Comparison of ENCODE assay signal across 12 mouse cellular contexts in the genomic region with DNA sequence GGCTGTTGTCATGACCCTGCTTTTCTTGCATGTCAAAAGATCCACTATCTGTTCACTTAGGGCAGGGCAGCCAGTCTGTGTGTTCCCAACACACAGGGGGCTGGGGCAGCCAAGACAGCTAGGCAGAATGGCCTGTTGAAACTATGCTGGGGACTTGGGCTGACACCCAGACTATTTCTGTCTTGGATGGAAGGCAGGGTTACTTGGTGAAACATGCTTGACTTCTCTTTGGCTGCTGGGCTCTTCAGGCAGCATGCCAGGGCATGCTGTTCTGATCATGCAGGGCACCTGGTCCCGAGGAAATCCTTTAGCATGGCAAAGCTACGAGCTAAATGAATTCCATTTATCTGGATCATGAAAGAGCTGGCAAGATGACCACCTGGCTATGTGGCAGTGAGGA. TPM values are rescaled to one million over a fixed set of nuclear protein-coding genes. Genes with fewer than 3 reads are reported as not detected.
DNase-seq lines count a peak whose midpoint lies in the region; ATAC-seq and TF ChIP-seq lines count a peak whose summit lies in the region.
"Had no signal": no experiment of that assay in that cellular context is flagged by ENCODE, and none has a peak within 500 bp of the region (broad histone marks: within the 10 kb centered on the region; RNA-seq: fewer than 3 reads in every experiment).

No protein-coding gene starts in this region.

- no peak for ATAC-seq in hindbrain, postnatal 0 days
- no peak for ATAC-seq in hindbrain, embryonic 13.5 days (ENCODE audit: low FRiP score)
- ATAC-seq in midbrain, embryonic 11.5 days (ENCODE audit: low FRiP score), result no peak

- H3K9ac ChIP-seq in hindbrain, postnatal 0 days (replicated peaks; ENCODE audit: low read length), result no peak overlapping the region
- no peak overlapping the region for H3K9ac ChIP-seq in hindbrain, embryonic 13.5 days
- no peak overlapping the region for H3K9ac ChIP-seq in midbrain, embryonic 11.5 days (ENCODE audit: low read length)

- no peaks in the 10 kb centered on the region for H3K27me3 ChIP-seq in hindbrain, postnatal 0 days (ENCODE audit: insufficient read depth, low read length)
- no peaks in the 10 kb centered on the region for H3K27me3 ChIP-seq in hindbrain, embryonic 13.5 days
- no peaks in the 10 kb centered on the region for H3K27me3 ChIP-seq in midbrain, embryonic 11.5 days (ENCODE audit: control insufficient read depth, insufficient read depth, low read length)

- no peak for TF ChIP-seq CTCF in hindbrain, postnatal 0 days (IDR thresholded peaks at IDR 0.05; ENCODE audit: low read depth)

- intact Hi-C loops in heart, postnatal 25 days (cut with DNase I), result loop anchor here (5.0 kb wide), 1 partner anchor 88 kb away; the partner anchor contains the start of gene Arhgap35

- no peak overlapping the region for H3K27ac ChIP-seq in hindbrain, postnatal 0 days
- H3K27ac ChIP-seq in hindbrain, embryonic 13.5 days, result no peak overlapping the region
- no peak overlapping the region for H3K27ac ChIP-seq in midbrain, embryonic 11.5 days (ENCODE audit: low read depth, low read length)

- H3K9me3 ChIP-seq in hindbrain, postnatal 0 days (ENCODE audit: low read length), result no peaks in the 10 kb centered on the region
- H3K9me3 ChIP-seq in hindbrain, embryonic 13.5 days, result no peaks in the 10 kb centered on the region
- no peaks in the 10 kb centered on the region for H3K9me3 ChIP-seq in midbrain, embryonic 11.5 days (ENCODE audit: control insufficient read depth, low read length)

- no peak overlapping the region for H3K4me3 ChIP-seq in hindbrain, postnatal 0 days (ENCODE audit: low read length)
- H3K4me3 ChIP-seq in hindbrain, embryonic 13.5 days, result no peak overlapping the region
- H3K4me3 ChIP-seq in midbrain, embryonic 11.5 days (ENCODE audit: low read depth, low read length), result no peak overlapping the region
- H3K4me3 ChIP-seq: myocyte had no signal

- 0 out of 2 replicates have a peak, but pooled peaks cover 6% of the 10 kb centered on the region for H3K4me1 ChIP-seq in hindbrain, postnatal 0 days (ENCODE audit: insufficient read depth, low read length)
- 0 out of 2 replicates have a peak, but pooled peaks cover 6% of the 10 kb centered on the region for H3K4me1 ChIP-seq in hindbrain, embryonic 13.5 days (replicated peaks)
- H3K4me1 ChIP-seq in midbrain, embryonic 11.5 days (ENCODE audit: control insufficient read depth, insufficient read depth, low read length), result no peaks in the 10 kb centered on the region

- H3K4me2 ChIP-seq in hindbrain, postnatal 0 days (ENCODE audit: low read depth, low read length), result no peak overlapping the region
- no peak overlapping the region for H3K4me2 ChIP-seq in hindbrain, embryonic 13.5 days
- no peak overlapping the region for H3K4me2 ChIP-seq in midbrain, embryonic 11.5 days

- no peaks in the 10 kb centered on the region for H3K36me3 ChIP-seq in hindbrain, postnatal 0 days (ENCODE audit: insufficient read depth, low read length)
- peaks cover 13% of the 10 kb centered on the region for H3K36me3 ChIP-seq in hindbrain, embryonic 13.5 days
- peaks cover 6% of the 10 kb centered on the region; the same call in 1 of the 2 replicates for H3K36me3 ChIP-seq in midbrain, embryonic 11.5 days (ENCODE audit: control insufficient read depth, insufficient read depth, low read length)

- peak; percentile 65 for DNase-seq in hindbrain, postnatal 0 days (ENCODE audit: low spot score)
- peak; percentile 76 for DNase-seq in cerebellum, adult 11-12 months
- peak; percentile 82 for DNase-seq in gastrocnemius, adult 18-20 months (ENCODE audit: low spot score)
- peak; percentile 23 for DNase-seq in heart, postnatal 25 days (ENCODE audit: low spot score)
- no peak for DNase-seq in midbrain, embryonic 11.5 days (ENCODE audit: low spot score, missing footprints)
- no peak for DNase-seq in urinary bladder, postnatal 4 days (ENCODE audit: low spot score in 2 of 2)
- DNase-seq in B cell, adult 2 months, result no peak
- DNase-seq: adrenal gland, adult 2 months; right cerebral cortex, adult 18-20 months; thymus, adult 18-20 months had no signal

- 27% methylated on average over 2 of the region's 2 CpGs for WGBS in hindbrain, postnatal 0 days
- WGBS in hindbrain, embryonic 13.5 days, result 87% methylated on average over 2 of the region's 2 CpGs
- WGBS in midbrain, embryonic 11.5 days, result 95% methylated on average over 2 of the region's 2 CpGs

RNA-seq across cellular contexts. Expression of gene Npas1, which starts 46.8 kb away (rescaled TPM):
- 9.0 and 13.9 TPM in 2 replicates for total RNA-seq in hindbrain, postnatal 0 days (2014; rRNA removed)
- polyA plus RNA-seq in hindbrain, postnatal 0 days (2015; fragmentation: Nextera tagmentation; extraction: Ambion mirVana), result 7.6 and 7.9 TPM in 2 replicates
- polyA plus RNA-seq in hindbrain, embryonic 13.5 days (2015; fragmentation: Nextera tagmentation; extraction: Ambion mirVana), result 2.3 and 2.5 TPM in 2 replicates
- not detected for total RNA-seq in gastrocnemius, adult 18-20 months (2021)
- total RNA-seq in heart, postnatal 25 days (2021), result not detected
- polyA plus RNA-seq in midbrain, embryonic 11.5 days (2014; fragmentation: Nextera tagmentation; extraction: Ambion mirVana), result 0.30 TPM in 2 replicates
- total RNA-seq: adrenal gland, adult 2 months had no signal
- polyA plus RNA-seq: adrenal gland, adult 2 months had no signal

Comparison
In these comparisons a context has a peak if more than half of its experiments do, and no peak if none do; other contexts are left out.
1. DNase-seq: peak in hindbrain, postnatal 0 days (single experiment), cerebellum, adult 11-12 months (single experiment), gastrocnemius, adult 18-20 months (single experiment) and heart, postnatal 25 days (single experiment); none in midbrain, embryonic 11.5 days (single experiment), urinary bladder, postnatal 4 days (0 of 2) and B cell, adult 2 months (0 of 2).